Mouse (Mus musculus) kidney, postnatal 10 days (tissue): ENCODE measurements around the gene Prss40.
"Not testable (repeated sequence)": the region's sequence is repeated elsewhere in the genome, so short reads cannot be mapped to it uniquely, and the experiment has no call there.

Experiments used
- DNase-seq: peaks from one replicate; pipeline ENCODE4 v3.0.0; 2021; ENCODE audit warnings: mixed read lengths

The Prss40 gene

DNA sequence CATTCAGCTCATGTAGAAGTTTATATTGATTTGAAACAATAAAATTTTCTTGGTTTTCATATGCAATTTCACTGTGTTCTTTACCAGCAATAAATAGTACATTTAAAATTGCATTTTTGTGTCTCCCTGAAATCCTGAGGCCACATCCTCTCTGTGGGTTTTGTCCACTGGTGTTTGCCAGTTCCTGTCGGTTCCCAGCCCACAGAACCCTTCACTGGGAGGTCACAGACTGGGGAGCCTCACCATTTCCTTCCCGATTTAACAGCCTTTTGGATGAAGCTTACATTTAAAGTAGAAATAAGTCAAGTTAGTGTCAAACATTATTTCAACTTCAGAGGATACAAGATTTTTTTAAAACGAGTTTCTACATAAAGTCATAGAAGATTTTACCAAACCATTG lies 26.2 kb downstream of the Prss40 start:
- DNase-seq, result not testable (repeated sequence)

DNA sequence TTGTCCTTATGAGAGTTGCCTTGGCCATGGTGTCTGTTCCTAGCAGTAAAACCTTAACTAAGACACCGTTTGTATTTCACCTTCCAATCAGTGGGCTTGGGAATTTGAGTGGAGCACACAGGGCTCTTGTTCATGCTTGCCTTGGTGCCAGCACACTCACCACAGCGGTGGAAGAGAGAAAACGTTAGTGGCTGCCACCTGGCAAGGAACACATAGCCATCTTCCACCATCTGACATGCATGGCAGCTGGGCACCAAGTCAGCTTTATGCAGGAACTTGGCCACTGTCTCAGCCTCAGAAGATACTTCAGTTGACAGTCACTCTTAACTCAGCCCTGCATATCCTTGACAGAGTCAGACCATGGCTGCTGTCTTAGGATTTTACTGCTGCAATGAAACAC lies 37.1 kb downstream of the Prss40 start:
- DNase-seq, result no peak

DNA sequence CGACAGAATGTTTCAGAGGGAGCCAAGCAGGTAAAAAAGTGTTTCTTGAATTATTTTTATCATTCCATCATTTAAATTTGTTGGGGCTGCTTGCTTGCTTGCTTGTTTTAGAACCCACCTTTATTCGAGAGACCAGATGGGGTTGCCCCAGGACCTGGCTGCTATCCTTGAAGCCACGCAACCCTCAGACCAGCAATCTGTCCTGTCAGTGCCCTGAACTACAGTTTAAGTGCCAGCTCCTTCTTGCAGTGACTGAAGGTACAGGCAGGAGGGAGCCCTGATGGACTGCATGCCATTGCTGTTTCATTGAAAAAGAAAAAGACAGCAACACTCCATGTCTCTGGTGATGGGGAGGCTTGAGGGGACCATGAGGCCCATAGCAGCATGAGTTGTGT lies 37.9 kb downstream of the Prss40 start:
- DNase-seq, result no peak

DNA sequence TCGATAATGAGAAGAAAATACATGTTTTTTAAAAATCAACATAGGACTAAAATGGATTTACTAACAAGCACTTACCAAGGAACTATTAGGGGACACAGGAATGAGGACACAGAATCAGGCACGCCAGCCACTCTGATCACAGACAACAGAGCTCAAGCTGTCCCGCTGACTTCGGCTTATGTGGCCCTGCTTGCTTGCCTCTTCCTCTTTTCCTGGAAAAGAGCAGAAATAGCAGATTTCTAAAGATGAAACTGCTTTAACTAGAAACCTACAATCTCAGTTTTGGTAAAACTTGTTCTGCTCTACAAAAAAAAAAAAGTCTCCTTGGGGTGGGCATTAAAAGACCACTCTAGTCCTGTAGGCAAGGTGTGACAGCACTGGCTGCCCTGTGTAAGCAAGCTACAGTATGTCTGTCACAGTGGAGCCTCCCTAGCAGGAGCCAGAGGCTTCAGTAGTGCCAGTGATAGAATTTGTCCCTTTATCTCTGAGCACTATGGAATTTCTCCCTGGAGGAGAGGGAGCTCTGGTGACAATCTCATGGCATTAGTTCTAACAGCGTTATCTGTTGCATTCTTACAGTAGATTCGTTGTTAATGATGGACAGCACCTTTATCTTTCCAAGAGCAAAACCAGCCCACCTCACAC lies 38.4 kb downstream of the Prss40 start:
- DNase-seq, result no peak

DNA sequence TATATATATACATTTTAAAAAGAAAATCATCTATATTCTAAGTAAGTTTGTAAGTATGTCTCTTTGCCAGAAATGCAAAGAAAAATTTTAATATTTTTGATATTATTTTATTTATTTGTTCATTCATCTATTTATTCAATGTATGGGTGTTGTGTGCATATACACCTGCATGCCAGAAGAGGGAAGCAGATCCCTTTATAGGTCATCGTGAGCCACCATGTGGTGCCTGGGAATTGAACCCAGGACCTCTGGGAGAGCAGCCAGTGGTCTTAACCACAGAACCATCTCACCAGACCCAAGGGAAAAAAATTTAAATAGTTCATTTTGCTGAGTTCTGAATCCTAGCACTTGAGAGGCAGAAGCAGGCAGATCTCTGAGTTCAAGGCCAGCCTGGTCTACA lies 42.5 kb downstream of the Prss40 start:
- DNase-seq, result no peak

DNA sequence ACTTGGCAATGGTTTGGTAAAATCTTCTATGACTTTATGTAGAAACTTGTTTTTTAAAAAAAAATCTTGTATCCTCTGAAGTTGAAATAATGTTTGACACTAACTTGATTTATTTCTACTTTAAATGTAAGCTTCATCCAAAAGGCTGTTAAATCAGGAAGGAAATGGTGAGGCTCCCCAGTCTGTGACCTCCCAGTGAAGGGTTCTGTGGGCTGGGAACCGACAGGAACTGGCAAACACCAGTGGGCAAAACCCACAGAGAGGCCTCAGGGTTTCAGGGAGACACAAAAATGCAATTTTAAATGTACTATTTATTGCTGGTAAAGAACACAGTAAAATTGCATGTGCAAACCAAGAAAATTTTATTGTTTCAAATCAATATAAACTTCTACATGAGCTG lies 42.9 kb downstream of the Prss40 start:
- DNase-seq, result not testable (repeated sequence)

DNA sequence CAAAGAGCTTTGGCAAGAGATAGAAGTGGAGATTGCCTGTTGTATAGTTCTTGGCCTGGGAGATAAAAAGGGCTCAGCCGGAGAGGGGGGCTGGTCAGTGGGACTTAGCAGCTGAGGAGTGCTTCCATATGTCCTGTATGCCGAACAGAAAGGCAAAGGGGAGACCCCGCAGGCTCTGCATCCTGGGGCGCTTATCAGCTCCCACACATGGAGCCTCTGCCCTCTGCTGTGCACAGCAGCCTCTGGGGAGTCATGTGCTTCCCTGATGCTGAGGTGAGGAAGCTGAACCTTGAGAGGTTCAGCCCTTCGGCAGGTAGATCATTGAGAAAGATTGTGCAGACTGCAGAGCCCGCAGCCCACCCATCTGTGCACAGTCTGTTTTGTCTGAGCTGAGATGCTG lies 43.4 kb downstream of the Prss40 start:
- not testable (repeated sequence) for DNase-seq

DNA sequence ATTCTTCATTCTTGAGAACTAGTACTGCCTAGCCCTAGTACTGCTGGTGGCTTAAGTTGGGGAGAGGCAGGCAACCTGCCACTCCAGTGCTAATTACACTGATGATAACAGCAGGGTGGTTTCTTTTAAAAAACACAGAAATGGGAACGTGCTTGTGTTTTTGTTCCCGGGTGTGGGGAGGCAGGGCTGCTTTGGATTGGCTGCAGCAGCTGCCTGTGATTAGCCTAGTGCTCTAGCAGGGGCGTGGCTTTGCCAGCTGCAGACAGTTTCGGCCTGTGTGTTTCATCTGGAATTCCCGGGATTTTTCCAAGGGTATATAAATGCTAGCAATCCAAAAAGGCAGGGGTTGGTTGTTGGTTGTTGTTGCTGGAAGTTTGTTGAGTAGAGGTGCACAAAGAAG lies 44.1 kb downstream of the Prss40 start:
- no peak for DNase-seq

DNA sequence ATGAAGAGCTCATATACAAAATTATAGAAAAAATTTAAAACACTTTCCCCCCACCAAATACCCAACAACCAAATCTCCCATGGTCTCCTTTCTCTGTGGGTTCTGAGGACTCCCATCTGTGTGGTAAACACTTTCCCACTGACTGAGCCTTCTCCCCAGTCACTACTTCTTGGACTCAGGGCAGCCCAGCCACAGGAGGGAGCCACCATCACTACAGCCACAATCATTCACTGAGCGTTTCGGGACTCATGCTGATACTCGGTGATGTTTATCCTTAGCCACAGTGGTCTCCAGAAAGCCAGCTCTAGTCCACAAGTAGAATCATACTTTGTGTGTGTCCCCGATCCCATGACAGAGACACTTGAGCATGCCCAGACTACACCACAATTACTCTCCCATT lies 47.7 kb downstream of the Prss40 start:
- DNase-seq, result no peak

DNA sequence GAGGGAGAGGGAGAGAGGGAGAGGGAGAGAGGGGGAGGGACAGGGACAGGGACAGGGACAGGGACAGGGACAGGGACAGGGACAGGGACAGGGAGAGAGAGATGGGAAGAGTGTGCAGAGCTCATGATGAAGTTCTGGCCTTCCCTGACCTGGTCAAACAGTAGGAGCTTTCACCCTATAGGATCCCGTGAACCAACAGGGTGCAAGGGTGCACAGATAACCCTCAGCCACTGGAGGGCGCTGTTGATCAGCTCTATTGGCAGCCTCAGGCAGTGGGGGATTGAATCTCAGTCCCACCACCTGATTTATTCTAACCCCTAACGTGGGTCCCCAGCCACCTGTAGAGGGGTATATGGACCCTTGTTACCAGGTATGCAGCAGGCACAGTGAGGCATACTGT lies 49.7 kb downstream of the Prss40 start:
- peak; percentile 40 for DNase-seq

DNA sequence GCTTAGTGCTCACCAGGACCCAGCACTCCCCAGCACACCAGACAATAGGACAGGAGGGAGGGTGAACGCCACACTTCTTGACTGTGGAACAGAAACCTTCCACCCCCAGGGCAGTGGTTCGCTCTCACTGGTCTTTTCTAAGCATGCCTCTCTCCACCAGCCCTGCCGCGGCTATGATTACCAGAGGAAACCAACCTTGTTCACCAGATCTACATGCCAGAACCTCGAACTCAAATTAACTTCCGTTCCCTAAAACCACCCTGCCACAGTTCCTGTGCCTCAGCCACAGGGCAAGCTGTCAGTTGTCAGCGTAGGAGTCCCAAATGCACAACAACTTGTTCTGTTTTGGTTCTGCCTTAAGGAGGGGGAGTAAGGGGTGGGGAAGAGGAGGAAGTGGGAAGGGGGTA lies 50.2 kb downstream of the Prss40 start:
- DNase-seq, result no peak

DNA sequence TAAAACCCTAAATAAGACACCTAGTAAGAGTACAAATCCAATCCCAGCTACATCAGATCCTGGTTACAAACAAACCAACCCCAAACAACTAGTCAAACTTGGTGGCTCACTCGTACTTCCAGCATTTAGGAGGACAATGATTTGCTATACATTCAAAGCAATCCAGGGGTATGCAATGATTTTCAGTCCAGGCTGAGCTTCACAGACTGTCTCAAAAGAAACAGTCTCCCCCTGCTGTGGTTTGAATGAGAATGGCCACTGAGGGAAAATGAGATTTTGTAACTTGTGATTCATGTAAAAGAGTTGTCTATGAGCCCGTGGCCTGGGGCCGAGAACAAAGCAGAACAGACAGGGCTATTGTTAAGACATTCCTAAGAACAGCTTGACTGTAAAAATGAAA lies 52.8 kb downstream of the Prss40 start:
- no peak for DNase-seq

DNA sequence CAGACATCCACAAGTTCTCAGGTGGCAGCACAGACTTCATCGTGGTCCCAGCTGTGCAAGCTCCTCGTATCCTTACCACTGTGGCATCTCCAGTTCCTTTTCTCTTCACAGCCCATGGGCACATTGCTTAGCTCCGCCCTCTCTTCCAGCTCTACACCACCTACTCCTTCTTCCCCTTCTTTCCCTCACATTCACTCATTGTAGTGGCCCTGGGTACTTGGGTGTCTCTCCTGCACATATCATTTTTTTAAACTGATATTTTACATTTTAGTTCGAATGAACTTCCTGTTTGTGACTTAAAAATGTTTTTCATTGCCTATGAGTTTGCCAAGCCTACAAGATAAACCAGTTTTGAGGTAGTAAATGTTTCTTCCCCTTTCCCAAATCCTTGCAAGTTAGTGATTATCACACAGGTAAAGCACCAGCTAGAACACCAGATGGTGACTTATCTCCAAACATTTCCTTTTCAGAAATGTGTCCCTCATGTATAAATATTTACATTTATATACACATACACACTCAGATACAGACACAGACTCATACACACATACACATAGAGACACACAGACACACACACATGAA lies 54.7 kb downstream of the Prss40 start:
- no peak for DNase-seq

DNA sequence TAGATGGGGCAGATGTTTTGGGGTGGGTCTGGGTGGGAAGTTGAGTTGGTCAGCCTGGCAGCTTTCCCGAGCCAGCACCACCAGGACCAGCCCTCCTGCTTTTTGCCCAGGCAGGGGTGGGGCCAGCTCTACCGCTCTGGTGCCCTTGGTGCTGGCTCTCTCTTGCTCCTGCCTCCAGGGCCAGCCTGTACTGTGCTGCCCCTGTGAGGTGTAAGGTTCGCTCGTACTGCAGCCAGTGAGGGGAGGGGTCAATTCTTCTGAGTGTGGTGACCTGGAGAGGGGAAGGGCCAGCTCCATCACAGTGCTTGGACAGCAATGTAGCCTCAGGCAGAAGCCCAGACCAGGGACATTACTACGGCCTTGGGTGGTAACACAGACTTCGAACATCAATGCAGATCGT lies 55.4 kb downstream of the Prss40 start:
- DNase-seq, result no peak

DNA sequence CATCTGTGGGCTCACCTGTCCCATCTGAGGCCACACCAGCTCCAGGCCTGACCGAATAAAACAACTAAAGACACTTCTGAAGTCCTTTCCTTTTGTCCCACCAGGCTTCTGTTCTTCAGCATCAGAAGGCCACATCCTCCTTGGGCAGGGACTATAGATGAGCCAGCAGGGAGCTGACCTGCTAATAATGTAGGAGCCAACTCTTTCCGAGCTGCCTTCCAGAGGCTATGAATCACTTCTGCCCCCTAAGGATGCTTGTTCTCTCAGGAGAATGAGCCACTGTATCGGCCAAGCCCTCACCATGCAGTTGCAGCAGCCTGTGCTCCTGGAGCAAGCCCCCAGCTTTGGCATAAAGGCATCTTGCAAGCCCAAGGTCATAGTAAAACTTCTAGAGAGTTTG lies 57.8 kb downstream of the Prss40 start:
- no peak for DNase-seq
